Mouse (Mus musculus) embryo, embryonic 11 days (tissue): Measurements from ENCODE around the gene Ceacam2.
"Not testable (repeated sequence)": the region's sequence is repeated elsewhere in the genome, so short reads cannot be mapped to it uniquely, and the experiment has no call there.

ENCODE experiments used
- DNase-seq: peaks from one replicate; pipeline ENCODE4 v3.0.0-alpha.2; 2015

Ceacam2 gene

DNA sequence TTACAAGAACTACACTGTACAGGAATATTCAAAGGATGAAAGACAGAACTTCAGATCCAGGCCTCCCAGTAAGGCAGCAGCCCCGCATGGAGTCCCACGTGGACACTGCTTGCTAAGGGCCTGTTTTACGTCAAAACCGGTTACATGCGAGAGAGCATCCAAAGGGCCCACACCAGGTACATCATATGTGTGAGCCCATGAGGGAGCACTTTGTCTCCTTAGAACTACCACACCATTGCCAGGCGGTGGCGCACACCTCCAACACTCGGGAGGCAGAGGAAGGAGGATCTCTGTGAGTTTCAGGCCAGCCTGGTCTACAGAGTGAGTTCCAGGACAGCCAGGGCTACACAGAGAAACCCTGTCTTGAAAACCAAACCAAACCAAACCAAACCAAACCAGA lies 58.9 kb downstream of the Ceacam2 start:
- DNase-seq = peak; percentile 7

DNA sequence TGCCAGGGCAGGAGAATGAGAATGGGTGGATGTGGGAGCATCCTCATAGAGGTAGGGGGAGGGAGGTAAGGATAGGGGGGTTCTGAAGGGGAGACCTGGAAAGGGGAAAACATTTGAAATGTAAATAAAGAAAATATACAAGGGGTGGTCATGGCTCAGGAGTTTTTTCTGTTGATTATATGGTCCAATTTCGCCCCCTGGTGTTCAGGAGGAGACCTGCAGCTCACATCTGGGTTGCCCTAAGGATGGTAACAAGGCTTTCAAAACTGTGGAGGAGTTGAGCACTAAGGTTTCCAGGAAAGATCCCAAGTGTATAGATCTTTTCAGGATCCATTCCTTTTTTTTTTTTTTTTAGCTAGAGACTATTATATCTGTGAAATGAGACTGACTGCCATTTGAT lies 60.2 kb downstream of the Ceacam2 start:
- peak; percentile 44 for DNase-seq

DNA sequence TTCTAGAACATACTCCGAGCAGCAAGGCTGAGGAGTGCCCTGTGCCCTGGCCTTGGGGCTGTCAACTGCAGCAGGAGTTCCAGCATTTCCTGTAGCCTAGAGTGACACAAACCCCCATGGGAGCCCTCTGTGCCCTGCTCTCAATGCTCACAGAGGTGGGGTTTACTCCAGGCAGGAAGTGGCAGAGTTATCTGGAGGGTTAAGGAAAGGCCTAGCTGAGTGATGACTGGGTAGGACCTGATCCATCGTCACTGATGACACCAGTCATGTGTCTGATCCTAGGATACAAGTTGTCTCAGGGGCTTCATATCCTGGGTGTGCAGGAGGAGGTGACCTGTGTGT lies 61.9 kb downstream of the Ceacam2 start:
- DNase-seq = not testable (repeated sequence)

DNA sequence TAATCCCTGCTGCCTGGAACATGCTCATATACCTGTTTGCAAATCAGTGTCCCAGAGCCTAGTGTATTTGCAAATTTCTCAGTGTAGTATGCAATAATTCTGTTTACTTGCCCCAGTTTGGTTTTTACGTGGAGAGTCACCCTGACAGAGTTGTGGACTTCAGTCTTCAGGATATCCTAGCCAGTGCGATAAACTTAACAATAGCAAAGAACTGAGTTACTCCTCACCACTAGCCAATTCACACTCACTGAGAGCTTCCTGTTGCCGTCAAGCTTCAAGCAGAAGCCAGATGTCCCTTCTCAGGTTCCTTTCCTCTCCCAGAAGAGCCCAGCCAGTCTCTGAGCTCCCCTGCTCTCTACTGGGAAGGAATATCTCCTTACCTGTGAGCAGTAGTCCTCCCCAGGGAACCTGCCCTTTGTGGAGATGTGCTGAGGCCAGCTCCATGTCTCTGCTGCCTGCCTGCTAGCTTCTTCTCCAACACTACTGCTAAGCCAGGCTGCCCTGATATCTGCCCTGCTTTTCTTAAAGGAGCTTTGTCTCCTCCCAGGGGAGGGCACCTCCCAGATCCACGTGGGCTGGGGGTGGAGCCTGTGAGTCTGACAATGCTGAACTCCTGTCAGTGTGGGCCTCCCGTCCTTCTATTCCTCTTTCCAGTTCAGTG lies 62.4 kb downstream of the Ceacam2 start, which contains the start of gene Ceacam1:
TSS of gene Ceacam1 (minus strand) at position 513 of the 661 bp plus-strand sequence.
- DNase-seq = peak; percentile 37

DNA sequence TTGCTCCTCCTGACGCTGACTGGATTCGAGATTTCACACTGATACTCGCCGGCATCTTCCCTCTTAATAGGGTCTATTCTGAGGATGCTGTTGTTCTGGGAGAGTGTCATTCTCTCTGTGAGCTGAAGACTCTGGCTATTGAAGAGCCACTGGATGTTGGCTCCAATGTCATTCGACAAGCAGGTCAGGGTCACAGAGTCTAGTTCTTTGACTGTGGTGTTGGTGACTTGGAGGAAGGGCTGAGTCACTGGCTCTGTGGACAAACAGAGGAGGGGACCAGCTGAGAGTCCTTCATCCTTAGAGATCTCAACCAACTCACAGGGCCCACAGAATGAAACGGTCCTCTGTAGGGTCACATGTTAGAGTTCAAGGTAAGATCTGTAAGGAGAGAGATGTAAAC lies 67.8 kb downstream of the Ceacam2 start:
- DNase-seq = not testable (repeated sequence)
